Comparison of ENCODE assay signal across 9 mouse cellular contexts in the genomic region with DNA sequence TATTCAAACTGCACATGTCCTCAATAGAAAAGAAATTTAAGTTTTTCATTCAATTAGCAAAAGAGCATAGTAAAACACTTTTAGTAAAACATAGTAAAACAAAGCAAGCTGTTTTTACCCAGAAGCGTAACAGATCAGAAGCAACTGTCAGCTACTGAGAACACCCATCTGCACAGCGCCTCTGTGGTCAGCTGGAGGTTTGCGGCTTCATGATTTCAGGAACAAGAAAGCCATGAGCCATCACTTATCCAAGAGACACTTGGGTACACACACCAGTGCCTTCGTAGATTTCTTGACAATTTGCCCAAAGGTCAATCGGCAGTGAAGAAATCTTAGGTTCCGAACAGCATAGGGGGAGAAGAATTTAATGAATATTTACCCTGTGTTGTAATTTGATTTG.
DNase-seq lines count a peak whose midpoint lies in the region; ATAC-seq and TF ChIP-seq lines count a peak whose summit lies in the region.
"Had no signal": no experiment of that assay in that cellular context is flagged by ENCODE, and none has a peak within 500 bp of the region (broad histone marks: within the 10 kb centered on the region; RNA-seq: fewer than 3 reads in every experiment).

No protein-coding gene starts in this region.

- no peak overlapping the region for H3K4me2 ChIP-seq in heart, postnatal 0 days (ENCODE audit: low read depth, low read length)
- H3K4me2 ChIP-seq in intestine, embryonic 16.5 days (ENCODE audit: low read depth, low read length): no peak overlapping the region
- H3K4me2 ChIP-seq: liver, embryonic 13.5 days had no signal

- TF ChIP-seq CTCF in lung, adult 2 months (IDR thresholded peaks at IDR 0.05; ENCODE audit: insufficient read depth, low read length): no peak
- peak; percentile 21; the same call in 1 of the 2 replicates for TF ChIP-seq CTCF in heart, postnatal 0 days (IDR thresholded peaks at IDR 0.05; ENCODE audit: low read depth)

- DNase-seq in gastrocnemius, postnatal 25 days: peak; percentile 14
- no peak for DNase-seq in gastrocnemius, postnatal 10 days
- DNase-seq in lung, adult 18-20 months: peak; percentile 36 to 41
- DNase-seq in lung, adult 2 months: no peak
- DNase-seq in heart, postnatal 0 days (ENCODE audit: low spot score): no peak
- DNase-seq in retina, embryonic 14.5 days (ENCODE audit: low spot score): peak; percentile 16
- DNase-seq in urinary bladder, postnatal 4 days (ENCODE audit: low spot score in 2 of 2): no peak
- DNase-seq: liver, embryonic 13.5 days had no signal

- ATAC-seq in heart, postnatal 0 days (ENCODE audit: insufficient read depth, low read depth): no peak
- ATAC-seq in intestine, embryonic 16.5 days: no peak

- no peak overlapping the region for H3K4me3 ChIP-seq in lung, adult 2 months (replicated peaks; ENCODE audit: extremely low read depth, low read depth, low read length)
- H3K4me3 ChIP-seq in heart, postnatal 0 days (ENCODE audit: low read depth, low read length): no peak overlapping the region
- H3K4me3 ChIP-seq in intestine, embryonic 16.5 days (ENCODE audit: low read length): no peak overlapping the region
- H3K4me3 ChIP-seq: liver, embryonic 13.5 days had no signal

- TF ChIP-seq POLR2A in lung, adult 2 months (IDR thresholded peaks at IDR 0.05; ENCODE audit: borderline replicate concordance, extremely low read depth, low read depth, low read length): no peak

- H3K36me3 ChIP-seq in heart, postnatal 0 days (replicated peaks; ENCODE audit: control insufficient read depth, insufficient read depth, low read length): no peaks in the 10 kb centered on the region
- no peaks in the 10 kb centered on the region for H3K36me3 ChIP-seq in intestine, embryonic 16.5 days (ENCODE audit: control insufficient read depth, insufficient read depth, low read length)
- H3K36me3 ChIP-seq: liver, embryonic 13.5 days had no signal

- WGBS in lung, adult 2 months: 38% methylated on average over 6 of the region's 6 CpGs
- 70% methylated on average over 6 of the region's 6 CpGs for WGBS in heart, postnatal 0 days
- 46% methylated on average over 6 of the region's 6 CpGs for WGBS in intestine, embryonic 16.5 days

- no peak overlapping the region for H3K9ac ChIP-seq in heart, postnatal 0 days (replicated peaks; ENCODE audit: low read depth, low read length)
- H3K9ac ChIP-seq in intestine, embryonic 16.5 days (ENCODE audit: low read depth, low read length): no peak overlapping the region
- H3K9ac ChIP-seq: liver, embryonic 13.5 days had no signal

- H3K9me3 ChIP-seq in heart, postnatal 0 days (replicated peaks; ENCODE audit: control insufficient read depth, low read length): no peaks in the 10 kb centered on the region
- H3K9me3 ChIP-seq in intestine, embryonic 16.5 days (ENCODE audit: control insufficient read depth, low read length): no peaks in the 10 kb centered on the region
- H3K9me3 ChIP-seq: liver, embryonic 13.5 days had no signal

- peaks cover 4% of the 10 kb centered on the region; the same call in 1 of the 2 replicates for H3K4me1 ChIP-seq in lung, adult 2 months (ENCODE audit: control insufficient read depth, insufficient read depth, low read length)
- peaks cover 5% of the 10 kb centered on the region for H3K4me1 ChIP-seq in heart, postnatal 0 days (ENCODE audit: control insufficient read depth, insufficient read depth)
- H3K4me1 ChIP-seq in intestine, embryonic 16.5 days (ENCODE audit: control insufficient read depth, insufficient read depth, low read length): no peaks in the 10 kb centered on the region

- no peaks in the 10 kb centered on the region for H3K27me3 ChIP-seq in heart, postnatal 0 days (ENCODE audit: control insufficient read depth, insufficient read depth, low read length)
- no peaks in the 10 kb centered on the region for H3K27me3 ChIP-seq in intestine, embryonic 16.5 days (replicated peaks; ENCODE audit: control insufficient read depth, insufficient read depth, low read length)
- H3K27me3 ChIP-seq: liver, embryonic 13.5 days had no signal

- H3K27ac ChIP-seq in heart, postnatal 0 days (ENCODE audit: low read depth): no peak overlapping the region
- no peak overlapping the region for H3K27ac ChIP-seq in intestine, embryonic 16.5 days (ENCODE audit: low read length)
- H3K27ac ChIP-seq: liver, embryonic 13.5 days had no signal

- TF ChIP-seq EP300 in heart, postnatal 0 days (IDR thresholded peaks at IDR 0.05; ENCODE audit: low read depth): no peak

Comparison
In these comparisons a context has a peak if more than half of its experiments do, and no peak if none do; other contexts are left out.
1. DNase-seq: peak in gastrocnemius, postnatal 25 days (single experiment), lung, adult 18-20 months (2 of 2) and retina, embryonic 14.5 days (single experiment); none in gastrocnemius, postnatal 10 days (single experiment), lung, adult 2 months (single experiment), heart, postnatal 0 days (single experiment) and urinary bladder, postnatal 4 days (0 of 2).